Mouse (Mus musculus) spleen, postnatal 36 days (tissue): ENCODE results near the gene Ppara.

Source experiments
- DNase-seq, 2 experiments: peaks; one replicate each; pipeline ENCODE4 v3.0.0; 2022; ENCODE audit warnings: low spot score in 2 of 2, mixed read lengths in 1 of 2

Gene Ppara

DNA sequence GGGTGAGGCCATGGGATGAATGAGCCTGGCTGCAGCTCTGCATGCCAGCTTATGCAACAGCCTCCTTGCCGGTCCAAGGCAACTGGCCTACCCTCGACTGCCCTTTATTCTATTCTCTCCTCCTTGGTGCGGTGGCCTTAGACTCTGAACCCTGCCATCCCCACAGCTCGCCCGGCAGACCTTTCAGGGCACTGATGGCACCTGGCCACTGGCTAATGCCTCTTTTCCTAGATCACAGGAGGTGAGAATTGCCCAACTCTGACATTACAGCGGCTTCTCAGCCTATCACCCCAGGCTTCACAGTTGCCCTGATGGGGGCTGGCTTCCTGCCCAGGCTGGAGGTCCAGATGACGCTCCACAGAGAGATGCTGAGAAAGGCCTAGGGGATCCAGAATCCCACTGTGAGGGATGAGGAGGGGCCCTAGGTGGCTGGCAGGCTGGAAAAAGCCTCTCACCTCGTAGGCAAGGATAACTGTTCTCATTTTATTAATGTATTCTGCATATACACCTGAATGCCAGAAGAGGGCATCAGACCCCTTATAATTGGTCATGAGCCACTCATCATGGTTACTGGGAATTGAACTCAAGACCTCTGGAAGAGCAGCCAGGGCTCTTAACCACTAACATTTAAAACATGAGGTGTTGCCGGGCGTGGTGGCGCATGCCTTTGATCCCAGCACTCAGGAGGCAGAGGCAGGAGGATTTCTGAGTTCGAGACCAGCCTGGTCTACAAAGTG lies 117.0 kb downstream of the Ppara start:
- DNase-seq: no peak
